Mouse (Mus musculus) liver, postnatal 0 days (tissue): Measurements from ENCODE around the gene Elf1.

Experiments
- CTCF ChIP-seq: sonication (generic); IDR thresholded peaks from 2 replicates; pipeline ENCODE4 v1.5.1; 2016; ENCODE audit warnings: antibody characterized with exemption, low read depth
- EP300 ChIP-seq: IDR thresholded peaks from 2 replicates; pipeline ENCODE4 v1.6.1; 2016; ENCODE audit warnings: antibody characterized with exemption, low read depth, mild to moderate bottlenecking

- TF ChIP-seq CTCF (no peak), EP300 (no peak)
Measured at GRCm38 (mm10) chr14:79508662-79509305, 27.8 kb downstream of the Elf1 start.
